Mouse (Mus musculus) ES-Bruce4 (cell line): Measurements from ENCODE around the gene Ret. TPM values are rescaled to one million over a fixed set of nuclear protein-coding genes. Genes with fewer than 3 reads are reported as not detected.

ENCODE experiments used
- H3K27ac ChIP-seq: 2 replicates; pipeline ENCODE4 v1.5.1; 2012; ENCODE audit warnings: low read length, inconsistent platforms; ENCODE audit not compliant: insufficient read depth
- H3K27me3 ChIP-seq: 2 replicates; pipeline ENCODE4 v1.6.1; 2012; ENCODE audit warnings: mild to moderate bottlenecking, low read length, inconsistent platforms; ENCODE audit not compliant: control insufficient read depth, poor library complexity, insufficient read depth, severe bottlenecking
- H3K36me3 ChIP-seq: 2 replicates; pipeline ENCODE4 v1.6.1; 2012; ENCODE audit warnings: inconsistent platforms, mild to moderate bottlenecking, low read length, moderate library complexity; ENCODE audit not compliant: control insufficient read depth, poor library complexity, insufficient read depth, severe bottlenecking
- H3K4me1 ChIP-seq: one replicate; pipeline ENCODE4 v1.8.1; 2011; ENCODE audit warnings: low read length; ENCODE audit not compliant: control insufficient read depth, insufficient read depth
- H3K4me3 ChIP-seq: 2 replicates; pipeline ENCODE4 v1.5.1; 2011; ENCODE audit warnings: low read depth, mild to moderate bottlenecking, low read length
- H3K9ac ChIP-seq: 2 replicates; pipeline ENCODE4 v1.6.1; 2012; ENCODE audit warnings: low read depth, mild to moderate bottlenecking, inconsistent platforms; ENCODE audit not compliant: poor library complexity, severe bottlenecking
- H3K9me3 ChIP-seq: replicated peaks from 2 replicates; pipeline ENCODE4 v1.6.1; 2012; ENCODE audit warnings: mild to moderate bottlenecking, low read length, inconsistent platforms; ENCODE audit not compliant: control insufficient read depth, poor library complexity, insufficient read depth, severe bottlenecking
- CTCF ChIP-seq: IDR thresholded peaks from one replicate; pipeline ENCODE4 v1.8.1; 2011; ENCODE audit warnings: low read depth, low read length
- EP300 ChIP-seq: IDR thresholded peaks from 2 replicates; pipeline ENCODE4 v1.6.1; 2011; ENCODE audit warnings: low read depth, low read length; ENCODE audit not compliant: insufficient read depth
- POLR2A ChIP-seq: IDR thresholded peaks from one replicate; pipeline ENCODE4 v1.8.1; 2011; ENCODE audit warnings: low read length; ENCODE audit not compliant: insufficient read depth
- polyA plus RNA-seq: library from polyadenylated mRNA; stranded (reverse); fragments of >200 nt; gene quantifications from 2 replicates; pipeline ENCODE4 v1.2.4, GENCODE M21; 2011; ENCODE audit warnings: low read depth; ENCODE audit not compliant: missing spikeins, insufficient read depth, insufficient read length

The Ret gene
- polyA plus RNA-seq, 1 experiment = 0.81 TPM

- no peak overlapping the region for H3K9ac ChIP-seq
Observed at GRCm38 (mm10) chr6:118171386-118171785, 26.1 kb downstream of the Ret start.

GRCm38 (mm10) chr6:118168106-118168505, 29.4 kb downstream of the Ret start:
- no peak overlapping the region for H3K27ac ChIP-seq
- TF ChIP-seq POLR2A (no peak), EP300 (no peak), CTCF (no peak)
- no peak overlapping the region for H3K9ac ChIP-seq
- no peak overlapping the region for H3K4me3 ChIP-seq
- no peaks in the 10 kb centered on the region for H3K9me3 ChIP-seq
- no peaks in the 10 kb centered on the region for H3K27me3 ChIP-seq
- H3K4me1 ChIP-seq = no peaks in the 10 kb centered on the region
- H3K36me3 ChIP-seq = no peaks in the 10 kb centered on the region

More at GRCm38 (mm10) chr6:118171386-118171785, 26.1 kb downstream of the Ret start:
- Histone ChIP-seq H3K27ac (no peak overlapping the region), H3K36me3 (no peaks in the 10 kb centered on the region), H3K9me3 (no peaks in the 10 kb centered on the region), H3K4me3 (no peak overlapping the region), H3K4me1 (no peaks in the 10 kb centered on the region), H3K27me3 (no peaks in the 10 kb centered on the region)
- no peak for TF ChIP-seq POLR2A
- no peak for TF ChIP-seq CTCF
- no peak for TF ChIP-seq EP300

GRCm38 (mm10) chr6:118167013-118167412, 30.5 kb downstream of the Ret start:
- H3K9me3 ChIP-seq = no peaks in the 10 kb centered on the region
- H3K9ac ChIP-seq = no peak overlapping the region
- H3K27ac ChIP-seq = no peak overlapping the region
- H3K36me3 ChIP-seq = no peaks in the 10 kb centered on the region
- TF ChIP-seq POLR2A (no peak), EP300 (no peak)
- no peaks in the 10 kb centered on the region for H3K4me1 ChIP-seq
- no peak overlapping the region for H3K4me3 ChIP-seq
- no peaks in the 10 kb centered on the region for H3K27me3 ChIP-seq

- H3K36me3 ChIP-seq = no peaks in the 10 kb centered on the region
- H3K27ac ChIP-seq = no peak overlapping the region
- H3K4me1 ChIP-seq = no peaks in the 10 kb centered on the region
- no peaks in the 10 kb centered on the region for H3K27me3 ChIP-seq
- no peaks in the 10 kb centered on the region for H3K9me3 ChIP-seq
- H3K4me3 ChIP-seq = no peak overlapping the region
- TF ChIP-seq POLR2A (no peak), EP300 (no peak), CTCF (no peak)
- H3K9ac ChIP-seq = no peak overlapping the region
Observed at GRCm38 (mm10) chr6:118165516-118165915, 32.0 kb downstream of the Ret start.

GRCm38 (mm10) chr6:118164691-118165090, 32.8 kb downstream of the Ret start:
- TF ChIP-seq EP300 (no peak), CTCF (no peak), POLR2A (no peak)
- Histone ChIP-seq H3K4me3 (no peak overlapping the region), H3K9me3 (no peaks in the 10 kb centered on the region)

GRCm38 (mm10) chr6:118163086-118163485, 34.4 kb downstream of the Ret start:
- Histone ChIP-seq H3K27ac (no peak overlapping the region), H3K9ac (no peak overlapping the region), H3K27me3 (no peaks in the 10 kb centered on the region), H3K36me3 (no peaks in the 10 kb centered on the region), H3K4me1 (no peaks in the 10 kb centered on the region), H3K4me3 (no peak overlapping the region), H3K9me3 (no peaks in the 10 kb centered on the region)
- no peak for TF ChIP-seq EP300

More at GRCm38 (mm10) chr6:118164691-118165090, 32.8 kb downstream of the Ret start:
- no peaks in the 10 kb centered on the region for H3K4me1 ChIP-seq
- H3K9ac ChIP-seq = no peak overlapping the region
- no peaks in the 10 kb centered on the region for H3K27me3 ChIP-seq
- H3K27ac ChIP-seq = no peak overlapping the region
- no peaks in the 10 kb centered on the region for H3K36me3 ChIP-seq
